Mouse (Mus musculus) lung, embryonic 14.5 days (tissue): Measurements from ENCODE around the gene Slc34a3. TPM values are rescaled to one million over a fixed set of nuclear protein-coding genes. Genes with fewer than 3 reads are reported as not detected.

Experiments used
- ATAC-seq: fragments of 200-750 bp; cut with Nextera tagmentation; 2 replicates; pipeline ENCODE4 v1.8.0; 2017; ENCODE audit warnings: mild to moderate bottlenecking, moderate TSS enrichment, moderate library complexity; ENCODE audit not compliant: insufficient read depth
- DNase-seq: peaks from one replicate; pipeline ENCODE4 v3.0.0-alpha.2; 2015
- H3K27ac ChIP-seq: fragments of 300-500 bp; sonication (generic); 2 replicates; pipeline ENCODE4 v1.5.1; 2014; ENCODE audit warnings: low read depth, mild to moderate bottlenecking, moderate library complexity
- H3K27me3 ChIP-seq: fragments of 300-500 bp; sonication (generic); 2 replicates; pipeline ENCODE4 v1.6.1; 2014; ENCODE audit warnings: low read length, control low read depth; ENCODE audit not compliant: insufficient read depth
- H3K36me3 ChIP-seq: fragments of 300-500 bp; sonication (generic); 2 replicates; pipeline ENCODE4 v1.6.1; 2014; ENCODE audit warnings: control low read depth; ENCODE audit not compliant: insufficient read depth
- H3K4me1 ChIP-seq: fragments of 300-500 bp; sonication (generic); 2 replicates; pipeline ENCODE4 v1.6.1; 2014; ENCODE audit warnings: antibody characterized with exemption, control low read depth; ENCODE audit not compliant: insufficient read depth
- H3K4me2 ChIP-seq: fragments of 300-500 bp; sonication (generic); 2 replicates; pipeline ENCODE4 v1.6.1; 2014; ENCODE audit warnings: mild to moderate bottlenecking
- H3K4me3 ChIP-seq: fragments of 300-500 bp; sonication (generic); 2 replicates; pipeline ENCODE4 v1.5.1; 2014; ENCODE audit warnings: low read depth, low read length
- H3K9ac ChIP-seq: fragments of 300-500 bp; sonication (generic); 2 replicates; pipeline ENCODE4 v1.6.1; 2014
- H3K9me3 ChIP-seq: fragments of 300-500 bp; sonication (generic); 2 replicates; pipeline ENCODE4 v1.6.1; 2016; ENCODE audit warnings: low read depth, low read length, control low read depth
- CTCF ChIP-seq: IDR thresholded peaks from 2 replicates; pipeline ENCODE4 v1.5.1; 2016; ENCODE audit warnings: antibody characterized with exemption, low read depth
- WGBS: fragments of 180-500 bp; shearing (Covaris S2); extraction: QIAGEN DNeasy Blood & Tissue Kit; methylation state at CpG from one replicate; pipeline ENCODE4 v1.1.7; 2014; 5-methylcytosine and 5-hydroxymethylcytosine counted together
- polyA plus RNA-seq: library from polyadenylated mRNA; unstranded; fragments of >200 nt; fragmentation: Nextera tagmentation; extraction: Ambion mirVana; gene quantifications from 2 replicates; pipeline ENCODE4 v1.2.1, GENCODE M21; 2014

Slc34a3 gene
- polyA plus RNA-seq, 1 experiment from 2014 or later, result not detected

- TF ChIP-seq CTCF, result peak; percentile 53
- H3K27ac ChIP-seq, result no peak overlapping the region
- no peak overlapping the region for H3K4me2 ChIP-seq
- no peaks in the 10 kb centered on the region for H3K9me3 ChIP-seq
- no peaks in the 10 kb centered on the region for H3K27me3 ChIP-seq
- no peak overlapping the region for H3K9ac ChIP-seq
- WGBS, result 77% methylated on average over 1 of the region's 1 CpGs
- no peak overlapping the region for H3K4me3 ChIP-seq
- DNase-seq (no peak), ATAC-seq (no peak)
- H3K36me3 ChIP-seq, result peaks cover 38% of the 10 kb centered on the region
- peaks cover 8% of the 10 kb centered on the region; the same call in 1 of the 2 replicates for H3K4me1 ChIP-seq
These were observed 18.2 kb upstream of the Slc34a3 start for GRCm38 (mm10) chr2:25252331-25252730.

- ATAC-seq (no peak), DNase-seq (no peak)
- Histone ChIP-seq H3K9ac (no peak within 1 kb of the TSS), H3K27me3 (peaks cover 20% of the 10 kb centered on the region), H3K36me3 (peaks cover 50% of the 10 kb centered on the region), H3K4me1 (no peaks in the 10 kb centered on the region), H3K4me3 (no peak within 1 kb of the TSS), H3K4me2 (no peak within 1 kb of the TSS), H3K9me3 (no peaks in the 10 kb centered on the region), H3K27ac (no peak within 1 kb of the TSS)
- 84% methylated on average over 10 of the region's 10 CpGs for WGBS
- no peak for TF ChIP-seq CTCF
These were observed 12.3 kb upstream of the Slc34a3 start, which contains the start of gene AL732309.1 for GRCm38 (mm10) chr2:25246183-25247072. Gene AL732309.1 (minus strand): TSS chr2:25246863.

GRCm38 (mm10) chr2:25244144-25244543 lies 10.0 kb upstream of the Slc34a3 start:
- no peak for TF ChIP-seq CTCF
- H3K27ac ChIP-seq, result no peak overlapping the region
- 0 out of 2 replicates have a peak, but pooled peaks cover 4% of the 10 kb centered on the region for H3K4me1 ChIP-seq
- H3K27me3 ChIP-seq, result peaks cover 23% of the 10 kb centered on the region
- WGBS, result 91% methylated on average over 4 of the region's 4 CpGs
- H3K9ac ChIP-seq, result no peak overlapping the region
- no peak overlapping the region for H3K4me2 ChIP-seq
- peaks cover 28% of the 10 kb centered on the region for H3K36me3 ChIP-seq
- DNase-seq (no peak), ATAC-seq (no peak)
- H3K9me3 ChIP-seq, result no peaks in the 10 kb centered on the region
- H3K4me3 ChIP-seq, result no peak overlapping the region

- Histone ChIP-seq H3K4me1 (0 out of 2 replicates have a peak, but pooled peaks cover 4% of the 10 kb centered on the region), H3K36me3 (peaks cover 22% of the 10 kb centered on the region), H3K9me3 (no peaks in the 10 kb centered on the region), H3K4me2 (no peak overlapping the region), H3K4me3 (no peak overlapping the region), H3K27me3 (peaks cover 23% of the 10 kb centered on the region), H3K9ac (no peak overlapping the region), H3K27ac (no peak overlapping the region)
- WGBS, result 64% methylated on average over 8 of the region's 8 CpGs
- ATAC-seq (no peak), DNase-seq (no peak)
- TF ChIP-seq CTCF, result no peak
These were observed 9.2 kb upstream of the Slc34a3 start for GRCm38 (mm10) chr2:25243342-25243741.

- DNase-seq (no peak), ATAC-seq (no peak)
- H3K9ac ChIP-seq, result peak within 1 kb of the TSS; percentile 60
- H3K9me3 ChIP-seq, result no peaks in the 10 kb centered on the region
- H3K36me3 ChIP-seq, result peaks cover 11% of the 10 kb centered on the region; the same call in 1 of the 2 replicates
- H3K27me3 ChIP-seq, result peaks cover 23% of the 10 kb centered on the region
- WGBS, result 1% methylated on average over 59 of the region's 59 CpGs
- H3K4me2 ChIP-seq, result peak within 1 kb of the TSS; percentile 93
- no peak for TF ChIP-seq CTCF
- no peak within 1 kb of the TSS for H3K27ac ChIP-seq
- H3K4me1 ChIP-seq, result 0 out of 2 replicates have a peak, but pooled peaks cover 4% of the 10 kb centered on the region
- H3K4me3 ChIP-seq, result peak within 1 kb of the TSS; percentile 49
These were observed 7.9 kb upstream of the Slc34a3 start, which contains the start of the genes Rnf208 and Cysrt1 for GRCm38 (mm10) chr2:25242101-25242506. Gene Rnf208 (plus strand): TSS chr2:25242255. Gene Cysrt1 (minus strand): TSS chr2:25242452.

GRCm38 (mm10) chr2:25241438-25241775 lies 7.2 kb upstream of the Slc34a3 start:
- WGBS, result 8% methylated on average over 6 of the region's 6 CpGs
- peaks cover 23% of the 10 kb centered on the region for H3K27me3 ChIP-seq
- 0 out of 2 replicates have a peak, but pooled peaks cover 4% of the 10 kb centered on the region for H3K4me1 ChIP-seq
- TF ChIP-seq CTCF, result no peak
- peak overlapping the region; percentile 49; the same call in 1 of the 2 replicates for H3K4me3 ChIP-seq
- H3K9me3 ChIP-seq, result no peaks in the 10 kb centered on the region
- peak overlapping the region; percentile 93 for H3K4me2 ChIP-seq
- H3K27ac ChIP-seq, result no peak overlapping the region
- ATAC-seq, result peak; percentile 21; the same call in 1 of the 2 replicates
- no peak overlapping the region for H3K9ac ChIP-seq
- H3K36me3 ChIP-seq, result peaks cover 10% of the 10 kb centered on the region; the same call in 1 of the 2 replicates
- DNase-seq, result no peak
